Mouse (Mus musculus) hindbrain, embryonic 12.5 days (tissue): Measurements from ENCODE around the gene Fat3. TPM values are rescaled to one million over a fixed set of nuclear protein-coding genes. Genes with fewer than 3 reads are reported as not detected.

Experiments
- ATAC-seq: fragments of 200-750 bp; cut with Nextera tagmentation; 2 replicates; pipeline ENCODE4 v1.8.0; 2017; ENCODE audit warnings: moderate TSS enrichment; ENCODE audit not compliant: low FRiP score
- H3K27ac ChIP-seq: fragments of 300-500 bp; sonication (generic); 2 replicates; pipeline ENCODE4 v1.5.1; 2016; ENCODE audit warnings: mild to moderate bottlenecking
- H3K27me3 ChIP-seq: fragments of 300-500 bp; sonication (generic); 2 replicates; pipeline ENCODE4 v1.6.1; 2016; ENCODE audit warnings: mild to moderate bottlenecking
- H3K36me3 ChIP-seq: fragments of 300-500 bp; sonication (generic); 2 replicates; pipeline ENCODE4 v1.6.1; 2016; ENCODE audit warnings: mild to moderate bottlenecking
- H3K4me1 ChIP-seq: fragments of 300-500 bp; sonication (generic); 2 replicates; pipeline ENCODE4 v1.6.1; 2016
- H3K4me2 ChIP-seq: fragments of 300-500 bp; sonication (generic); replicated peaks from 2 replicates; pipeline ENCODE4 v1.6.1; 2016; ENCODE audit warnings: mild to moderate bottlenecking
- H3K4me3 ChIP-seq: fragments of 300-500 bp; sonication (generic); 2 replicates; pipeline ENCODE4 v1.5.1; 2016; ENCODE audit warnings: mild to moderate bottlenecking
- H3K9ac ChIP-seq: fragments of 300-500 bp; sonication (generic); 2 replicates; pipeline ENCODE4 v1.6.1; 2016; ENCODE audit warnings: mild to moderate bottlenecking, moderate library complexity
- H3K9me3 ChIP-seq: fragments of 300-500 bp; sonication (generic); replicated peaks from 2 replicates; pipeline ENCODE4 v1.6.1; 2016; ENCODE audit warnings: mild to moderate bottlenecking
- WGBS: fragments of 180-500 bp; shearing (Covaris S2); methylation state at CpG from one replicate; pipeline ENCODE4 v1.1.7; 2016; 5-methylcytosine and 5-hydroxymethylcytosine counted together
- polyA plus RNA-seq: library from polyadenylated mRNA; unstranded; fragments of >200 nt; fragmentation: Nextera tagmentation; extraction: Ambion mirVana; gene quantifications from 2 replicates; pipeline ENCODE4 v1.2.1, GENCODE M21; 2016

Fat3 gene
- polyA plus RNA-seq, 1 experiment from 2014 or later: 11.6 TPM

- no peaks in the 10 kb centered on the region for H3K27me3 ChIP-seq
- H3K4me3 ChIP-seq: no peak overlapping the region
- no peaks in the 10 kb centered on the region for H3K9me3 ChIP-seq
- no peaks in the 10 kb centered on the region for H3K4me1 ChIP-seq
- H3K36me3 ChIP-seq: peaks cover 25% of the 10 kb centered on the region
- no peak overlapping the region for H3K4me2 ChIP-seq
- H3K27ac ChIP-seq: no peak overlapping the region
- ATAC-seq: no peak
- H3K9ac ChIP-seq: no peak overlapping the region
These were observed 529.7 kb downstream of the Fat3 start for GRCm38 (mm10) chr9:15971393-15971792.

GRCm38 (mm10) chr9:15964198-15964597, 536.9 kb downstream of the Fat3 start:
- no peaks in the 10 kb centered on the region for H3K27me3 ChIP-seq
- H3K27ac ChIP-seq: no peak overlapping the region
- no peaks in the 10 kb centered on the region for H3K4me1 ChIP-seq
- 50% methylated on average over 3 of the region's 3 CpGs for WGBS
- H3K4me3 ChIP-seq: no peak overlapping the region
- H3K4me2 ChIP-seq: no peak overlapping the region
- H3K9me3 ChIP-seq: no peaks in the 10 kb centered on the region
- 0 out of 2 replicates have a peak, but pooled peaks have one; percentile 54 for ATAC-seq
- H3K9ac ChIP-seq: no peak overlapping the region
- peaks cover 44% of the 10 kb centered on the region for H3K36me3 ChIP-seq

- no peak for ATAC-seq
- H3K27me3 ChIP-seq: no peaks in the 10 kb centered on the region
- no peak overlapping the region for H3K9ac ChIP-seq
- H3K4me3 ChIP-seq: no peak overlapping the region
- H3K36me3 ChIP-seq: peaks cover 43% of the 10 kb centered on the region
- no peaks in the 10 kb centered on the region for H3K4me1 ChIP-seq
- no peaks in the 10 kb centered on the region for H3K9me3 ChIP-seq
- no peak overlapping the region for H3K4me2 ChIP-seq
- H3K27ac ChIP-seq: no peak overlapping the region
- 81% methylated on average over 2 of the region's 2 CpGs for WGBS
These were observed 538.2 kb downstream of the Fat3 start for GRCm38 (mm10) chr9:15962886-15963285.

DNA sequence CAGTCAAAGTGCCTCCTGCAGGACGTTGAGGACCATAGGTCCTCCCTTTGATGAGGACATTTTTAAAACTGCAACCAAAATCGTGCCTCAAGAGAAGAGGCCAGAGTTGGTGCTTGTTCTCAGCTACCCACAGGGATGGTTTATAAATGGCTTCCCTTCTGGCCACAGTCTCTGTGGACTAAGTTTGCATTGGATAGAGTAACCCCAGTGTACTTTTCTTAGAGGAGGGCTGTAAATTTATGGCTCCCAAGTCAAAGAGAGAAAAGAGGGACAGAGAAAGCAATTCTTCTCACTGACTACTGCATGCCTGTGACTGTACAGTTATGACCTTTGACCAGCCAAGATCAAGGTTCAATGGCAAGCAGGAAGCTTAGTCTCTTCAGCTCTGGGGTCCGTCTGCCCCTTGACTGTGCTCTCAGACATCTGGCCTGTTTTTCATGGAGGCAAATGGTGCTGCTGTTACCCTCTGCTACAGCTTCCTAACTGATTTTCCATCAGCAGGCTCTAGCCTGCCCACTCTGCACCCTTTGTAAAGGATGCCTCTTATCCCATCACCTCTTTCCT, 542.8 kb downstream of the Fat3 start:
- Histone ChIP-seq H3K27me3 (no peaks in the 10 kb centered on the region), H3K9me3 (no peaks in the 10 kb centered on the region), H3K4me3 (no peak overlapping the region), H3K27ac (no peak overlapping the region), H3K36me3 (peaks cover 27% of the 10 kb centered on the region), H3K4me2 (no peak overlapping the region), H3K4me1 (no peaks in the 10 kb centered on the region), H3K9ac (no peak overlapping the region)
- 56% methylated on average over 3 of the region's 3 CpGs for WGBS
- ATAC-seq: no peak

DNA sequence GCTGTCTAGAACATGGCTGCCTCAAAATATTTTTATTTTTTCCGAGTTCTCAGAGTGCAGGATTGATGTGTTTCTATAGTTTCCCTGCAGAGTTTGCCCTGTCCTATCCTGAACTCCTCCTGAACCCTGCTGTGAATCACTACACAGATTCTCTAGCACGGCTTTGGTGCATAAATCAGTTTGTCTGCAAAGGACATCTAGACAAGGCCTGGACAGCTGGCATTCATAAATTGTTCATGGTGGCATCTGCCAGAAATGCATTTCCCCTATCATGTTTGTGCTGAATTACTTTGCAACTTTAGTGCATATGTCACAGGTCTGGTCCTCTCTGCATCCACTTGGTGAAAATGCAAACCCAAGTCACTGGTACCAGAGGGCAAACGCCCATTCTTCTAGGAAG, 543.3 kb downstream of the Fat3 start:
- H3K9ac ChIP-seq: no peak overlapping the region
- no peak overlapping the region for H3K4me3 ChIP-seq
- no peaks in the 10 kb centered on the region for H3K9me3 ChIP-seq
- WGBS: 56% methylated on average over 3 of the region's 3 CpGs
- H3K4me1 ChIP-seq: no peaks in the 10 kb centered on the region
- no peaks in the 10 kb centered on the region for H3K27me3 ChIP-seq
- peaks cover 27% of the 10 kb centered on the region for H3K36me3 ChIP-seq
- no peak for ATAC-seq
- no peak overlapping the region for H3K4me2 ChIP-seq
- H3K27ac ChIP-seq: no peak overlapping the region

GRCm38 (mm10) chr9:15955147-15955782, 545.8 kb downstream of the Fat3 start:
- Histone ChIP-seq H3K4me1 (peaks cover 2% of the 10 kb centered on the region; the same call in 1 of the 2 replicates), H3K27ac (no peak overlapping the region), H3K4me3 (no peak overlapping the region), H3K9ac (no peak overlapping the region), H3K4me2 (no peak overlapping the region), H3K27me3 (no peaks in the 10 kb centered on the region), H3K9me3 (no peaks in the 10 kb centered on the region), H3K36me3 (peaks cover 13% of the 10 kb centered on the region)
- no peak for ATAC-seq
- 75% methylated on average over 5 of the region's 5 CpGs for WGBS

DNA sequence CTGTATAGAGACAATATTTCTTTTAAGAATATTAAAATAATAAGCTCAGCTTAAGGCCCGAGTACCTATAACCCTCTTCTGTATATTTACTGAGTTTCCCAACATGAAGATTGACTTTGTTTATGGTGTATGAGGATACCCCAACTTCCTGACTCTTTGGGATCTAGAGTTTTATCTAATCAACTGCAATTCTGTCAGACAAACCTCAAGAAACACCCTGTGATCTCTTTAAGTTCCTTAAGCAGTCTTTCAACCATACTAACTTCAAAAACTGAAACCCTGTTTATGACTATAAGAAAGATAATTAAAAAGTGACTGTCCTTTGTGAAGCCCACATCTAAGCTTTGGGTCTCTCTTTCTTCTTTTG, 546.8 kb downstream of the Fat3 start:
- Histone ChIP-seq H3K4me1 (peaks cover 2% of the 10 kb centered on the region; the same call in 1 of the 2 replicates), H3K36me3 (0 out of 2 replicates have a peak, but pooled peaks cover 5% of the 10 kb centered on the region), H3K27ac (no peak overlapping the region), H3K27me3 (no peaks in the 10 kb centered on the region), H3K4me3 (no peak overlapping the region), H3K9ac (no peak overlapping the region), H3K9me3 (no peaks in the 10 kb centered on the region), H3K4me2 (no peak overlapping the region)
- WGBS: 85% methylated on average over 1 of the region's 1 CpGs
- no peak for ATAC-seq

- Histone ChIP-seq H3K4me1 (peaks cover 2% of the 10 kb centered on the region; the same call in 1 of the 2 replicates), H3K9me3 (no peaks in the 10 kb centered on the region), H3K9ac (no peak overlapping the region), H3K27me3 (no peaks in the 10 kb centered on the region), H3K4me2 (no peak overlapping the region), H3K27ac (no peak overlapping the region), H3K4me3 (no peak overlapping the region), H3K36me3 (0 out of 2 replicates have a peak, but pooled peaks cover under 1% of the 10 kb centered on the region)
- WGBS: 72% methylated on average over 6 of the region's 6 CpGs
- ATAC-seq: no peak
These were observed 547.3 kb downstream of the Fat3 start for GRCm38 (mm10) chr9:15953585-15954337.

GRCm38 (mm10) chr9:15948086-15948485, 553.0 kb downstream of the Fat3 start:
- ATAC-seq: no peak
- Histone ChIP-seq H3K27ac (no peak overlapping the region), H3K27me3 (no peaks in the 10 kb centered on the region), H3K4me1 (peaks cover 5% of the 10 kb centered on the region; the same call in 1 of the 2 replicates), H3K4me2 (no peak overlapping the region), H3K4me3 (no peak overlapping the region), H3K9ac (no peak overlapping the region), H3K36me3 (no peaks in the 10 kb centered on the region), H3K9me3 (no peaks in the 10 kb centered on the region)
- WGBS: 83% methylated on average over 4 of the region's 4 CpGs

- no peak overlapping the region for H3K27ac ChIP-seq
- no peaks in the 10 kb centered on the region for H3K27me3 ChIP-seq
- H3K9ac ChIP-seq: no peak overlapping the region
- H3K4me1 ChIP-seq: peaks cover 3% of the 10 kb centered on the region; the same call in 1 of the 2 replicates
- ATAC-seq: no peak
- no peaks in the 10 kb centered on the region for H3K9me3 ChIP-seq
- H3K4me3 ChIP-seq: no peak overlapping the region
- no peaks in the 10 kb centered on the region for H3K36me3 ChIP-seq
- WGBS: 59% methylated on average over 3 of the region's 3 CpGs
- no peak overlapping the region for H3K4me2 ChIP-seq
These were observed 556.9 kb downstream of the Fat3 start for GRCm38 (mm10) chr9:15944182-15944581.

DNA sequence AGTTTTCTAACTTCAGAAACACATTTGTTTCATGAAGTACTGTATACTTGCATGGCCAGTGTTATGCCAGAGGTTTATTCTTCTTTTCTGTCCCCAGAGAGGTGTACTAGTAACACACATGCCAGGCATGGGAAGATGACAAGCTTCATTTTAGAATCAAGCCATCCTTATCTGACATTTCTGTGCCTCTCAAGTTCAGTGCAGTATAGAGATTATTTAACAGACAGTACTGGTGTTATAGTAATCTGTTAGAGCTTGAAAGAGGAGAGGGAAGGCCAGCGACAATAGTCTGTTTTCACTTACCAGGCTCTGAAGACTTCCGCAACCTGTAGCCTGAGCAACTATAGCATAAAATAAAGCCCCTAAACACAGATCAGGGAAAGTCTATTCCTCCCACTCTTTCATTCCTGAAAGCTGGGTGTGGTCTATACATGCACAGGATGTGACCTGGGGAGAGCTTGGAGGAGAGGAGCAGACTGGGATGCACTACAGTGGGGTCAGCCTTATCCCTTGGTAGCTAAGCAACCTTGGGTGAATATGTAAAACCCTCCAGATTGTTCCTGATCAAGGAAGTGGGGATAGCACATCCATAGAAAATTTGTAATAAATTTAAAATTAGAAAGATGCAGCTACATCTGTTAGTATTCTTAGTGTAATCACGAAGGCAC, 557.5 kb downstream of the Fat3 start:
- 83% methylated on average over 3 of the region's 3 CpGs for WGBS

DNA sequence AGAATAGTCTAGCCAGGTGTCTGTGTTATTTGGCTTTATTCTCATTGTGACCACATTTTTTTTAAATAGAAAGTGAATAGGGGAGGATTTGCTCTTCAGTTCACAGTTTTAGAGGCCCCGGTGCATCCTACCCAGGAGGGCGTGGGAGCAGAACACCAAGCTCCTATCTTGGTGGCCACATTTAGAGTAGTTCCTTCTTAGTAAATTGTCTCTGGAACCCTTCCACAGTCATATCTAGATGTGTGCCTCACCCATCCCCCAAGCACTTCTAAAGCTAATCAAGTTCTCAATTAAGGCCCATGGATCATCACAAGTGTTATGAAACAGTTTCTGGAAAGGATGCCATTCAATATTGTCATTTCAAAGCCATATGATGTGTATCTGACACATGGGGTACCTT, 559.3 kb downstream of the Fat3 start:
- no peak overlapping the region for H3K4me3 ChIP-seq
- H3K27me3 ChIP-seq: no peaks in the 10 kb centered on the region
- WGBS: 98% methylated on average over 2 of the region's 2 CpGs
- H3K9me3 ChIP-seq: no peaks in the 10 kb centered on the region
- H3K9ac ChIP-seq: no peak overlapping the region
- no peak overlapping the region for H3K4me2 ChIP-seq
- H3K27ac ChIP-seq: no peak overlapping the region
- H3K36me3 ChIP-seq: peaks cover 6% of the 10 kb centered on the region; the same call in 1 of the 2 replicates
- peaks cover 3% of the 10 kb centered on the region; the same call in 1 of the 2 replicates for H3K4me1 ChIP-seq
- no peak for ATAC-seq

More for the DNA sequence above, 557.5 kb downstream of the Fat3 start:
- no peak overlapping the region for H3K4me2 ChIP-seq
- no peak overlapping the region for H3K9ac ChIP-seq
- H3K27me3 ChIP-seq: no peaks in the 10 kb centered on the region
- no peaks in the 10 kb centered on the region for H3K9me3 ChIP-seq
- H3K4me1 ChIP-seq: peaks cover 3% of the 10 kb centered on the region; the same call in 1 of the 2 replicates
- no peak for ATAC-seq
- no peaks in the 10 kb centered on the region for H3K36me3 ChIP-seq
- H3K4me3 ChIP-seq: no peak overlapping the region
- no peak overlapping the region for H3K27ac ChIP-seq
